Mouse (Mus musculus): ENCODE data around the gene Btbd35f8. TPM values are rescaled to one million over a fixed set of nuclear protein-coding genes. Genes with fewer than 3 reads are reported as not detected.
"Not testable (repeated sequence)": the region's sequence is repeated elsewhere in the genome, so short reads cannot be mapped to it uniquely, and the experiment has no call there.

Gene Btbd35f8
- total RNA-seq (2021): not detected
- long read RNA-seq: 0 reads

- DNase-seq (ENCODE audit: low spot score in 2 of 2): not testable (repeated sequence)
Measured at GRCm38 (mm10) chrX:34450224-34450623, at the start of gene Btbd35f8. Btbd35f8 (plus strand) TSS chrX:34450524.

Other genes starting within 250 kb of the Btbd35f8 start
- gene Spin2g, start 211.8 kb upstream of the Btbd35f8 start, total RNA-seq (2021): not detected

All from layer of hippocampus, postnatal 10 days (tissue).